Mouse (Mus musculus) left cerebral cortex, postnatal 25 days (tissue): ENCODE results near the gene Mthfr. TPM values are rescaled to one million over a fixed set of nuclear protein-coding genes. Genes with fewer than 3 reads are reported as not detected.

ENCODE experiments used
- DNase-seq, 2 experiments: peaks; one replicate each; pipeline ENCODE4 v3.0.0; 2022; ENCODE audit warnings: low spot score in 2 of 2, mixed read lengths in 1 of 2
- intact Hi-C: fragments of 180-260 bp; cut with DNase I; formaldehyde crosslinking; loops from one replicate; pipeline ENCODE4 v1.15.1; 2025
- total RNA-seq, 2 experiments: library from RNA; stranded (reverse); gene quantifications; 2 replicates each; pipeline ENCODE4 v1.2.3; 2021

Mthfr gene
- total RNA-seq, 2 experiments from 2014 or later = 27.1 to 30.5 TPM

DNA sequence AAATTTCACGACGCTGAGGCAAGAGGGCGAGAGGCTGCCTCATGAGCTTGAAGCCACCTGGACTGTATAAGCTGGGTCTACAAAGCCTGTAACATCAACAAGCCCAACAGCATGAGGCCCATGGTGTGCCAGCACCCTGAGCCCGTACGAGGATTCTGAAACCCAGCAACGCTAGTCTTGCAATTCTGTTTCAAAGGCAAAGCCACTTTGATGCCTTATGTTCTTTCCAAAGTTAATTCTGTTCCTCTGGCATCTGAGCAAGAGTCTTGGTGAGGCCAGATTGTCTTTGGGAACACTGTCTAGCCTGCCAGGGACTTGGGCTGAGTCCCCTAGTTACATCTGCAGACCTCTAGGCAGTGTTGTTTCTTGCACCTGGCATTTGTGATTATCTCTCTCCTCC, 20.1 kb downstream of the Mthfr start:
- intact Hi-C loops = no loop called here

DNA sequence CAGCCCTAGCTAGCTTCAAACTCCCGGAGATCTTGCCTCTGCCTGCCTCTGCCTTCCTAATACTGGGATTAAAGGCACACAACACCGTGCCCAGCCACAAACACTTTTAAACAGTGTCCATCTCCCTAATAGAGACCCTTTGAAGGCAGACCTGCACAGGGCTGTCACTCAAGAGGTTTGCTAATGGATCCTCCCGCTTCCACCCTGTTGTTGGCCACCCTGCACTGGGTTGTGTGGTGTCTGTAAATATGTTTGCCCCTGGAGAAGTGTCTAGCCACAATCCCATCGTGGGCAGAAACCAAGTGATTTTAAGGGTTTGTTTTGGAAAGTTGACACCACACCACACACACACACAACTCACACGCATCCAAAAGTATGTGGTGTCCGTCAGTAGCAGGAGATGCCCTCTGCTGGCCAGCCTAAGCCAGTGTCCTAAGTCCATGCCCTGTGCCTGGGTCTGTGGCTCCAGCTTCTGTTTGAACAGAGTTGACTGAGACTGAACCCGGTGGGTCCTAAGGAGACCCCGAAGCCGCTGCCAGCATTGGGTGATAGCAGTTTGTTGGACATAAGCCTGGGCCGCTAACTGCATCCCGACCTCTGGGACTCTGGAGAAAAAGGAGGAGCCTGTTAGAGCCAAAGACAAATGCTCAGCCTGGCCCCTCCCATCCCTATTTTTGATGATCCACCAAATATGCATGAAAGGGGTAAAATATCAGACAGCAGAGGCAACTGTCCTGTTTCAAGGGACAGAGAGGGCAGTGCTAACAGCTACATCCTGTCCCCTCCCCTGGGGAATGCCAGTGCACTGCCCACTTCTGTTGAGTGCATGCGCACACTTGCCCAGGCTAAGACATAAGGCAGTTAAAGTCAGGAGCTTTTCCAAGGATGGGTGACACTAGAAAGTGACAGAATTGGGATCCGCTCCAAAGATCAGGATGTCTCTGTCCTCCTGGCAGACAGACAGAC, 21.5 kb downstream of the Mthfr start:
- DNase-seq = peak in 1 of 2 experiments; percentile 39
- intact Hi-C loops = no loop called here

More for the DNA sequence above, 20.1 kb downstream of the Mthfr start:
- DNase-seq = peak in 1 of 2 experiments; percentile 53

DNA sequence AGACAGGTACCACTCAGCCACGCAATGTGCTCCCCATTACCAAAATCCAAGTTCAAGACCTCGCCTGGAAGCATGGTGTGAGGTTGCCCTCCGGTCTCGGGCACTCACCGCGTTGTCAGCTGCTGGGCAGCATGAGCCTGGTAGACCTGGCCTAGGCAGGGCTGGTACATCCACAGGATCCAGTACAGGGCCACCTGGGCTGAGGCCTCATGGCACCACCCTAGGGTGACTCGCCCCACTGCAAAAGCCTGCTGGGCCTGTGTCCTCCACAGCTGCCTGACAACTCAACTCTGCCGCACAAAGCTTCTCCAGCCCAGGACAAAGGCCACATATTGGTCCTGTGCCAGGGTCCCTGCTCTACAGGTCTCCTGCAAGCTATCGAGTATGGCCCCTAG, 22.2 kb downstream of the Mthfr start:
- intact Hi-C loops = no loop called here
- DNase-seq = no peak

DNA sequence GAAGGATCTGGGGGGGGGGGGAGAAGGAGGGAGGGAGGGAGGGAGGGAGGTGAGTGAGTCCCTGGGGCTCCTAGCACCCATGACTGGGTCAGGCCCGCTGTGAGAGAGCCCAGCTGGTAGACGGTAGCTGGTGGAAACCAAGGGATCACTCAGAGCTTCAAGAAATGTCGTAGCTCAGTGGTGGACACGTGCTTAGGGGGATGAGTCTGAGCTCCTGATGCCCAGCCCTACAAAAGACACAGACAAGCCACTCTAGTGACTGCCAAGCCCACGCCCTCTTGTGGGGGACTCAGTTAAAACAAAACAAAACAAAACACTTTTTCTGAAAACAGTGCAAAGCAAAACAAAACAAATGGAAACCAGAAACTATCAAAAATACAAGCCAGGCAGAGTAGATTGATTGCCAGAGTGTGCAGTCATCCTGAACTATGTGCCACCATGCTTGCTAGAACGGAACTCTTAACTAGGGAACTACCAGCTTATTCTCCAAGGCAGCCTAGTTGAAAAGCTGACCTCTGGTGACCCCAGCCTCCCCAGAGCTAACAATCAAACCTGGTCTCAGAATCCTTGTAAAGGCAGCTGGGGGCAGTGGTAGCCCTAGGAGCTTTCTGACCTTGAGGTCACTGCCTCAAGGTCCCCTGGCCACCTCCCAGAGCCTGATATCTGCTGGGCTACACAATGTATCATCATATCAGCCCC, 27.0 kb downstream of the Mthfr start:
- DNase-seq = no peak
- intact Hi-C loops = no loop called here

DNA sequence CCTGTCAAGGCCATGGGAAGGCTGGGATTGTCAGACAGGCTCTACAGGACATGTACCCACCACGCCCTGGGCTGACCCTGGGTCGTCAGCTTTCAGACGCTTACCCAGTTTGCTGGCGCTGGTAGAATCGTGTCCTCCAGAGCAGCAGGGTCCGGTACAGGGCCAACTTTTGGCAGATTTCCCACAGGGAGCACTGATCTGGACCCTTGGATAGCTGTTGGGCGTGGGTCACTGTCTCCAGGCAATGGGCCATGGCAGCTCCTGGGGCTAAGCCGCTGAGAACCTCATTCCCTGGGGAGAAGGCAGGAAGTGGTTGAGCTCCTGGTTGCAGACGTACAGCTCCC, 27.5 kb downstream of the Mthfr start:
- DNase-seq = no peak
- intact Hi-C loops = no loop called here

DNA sequence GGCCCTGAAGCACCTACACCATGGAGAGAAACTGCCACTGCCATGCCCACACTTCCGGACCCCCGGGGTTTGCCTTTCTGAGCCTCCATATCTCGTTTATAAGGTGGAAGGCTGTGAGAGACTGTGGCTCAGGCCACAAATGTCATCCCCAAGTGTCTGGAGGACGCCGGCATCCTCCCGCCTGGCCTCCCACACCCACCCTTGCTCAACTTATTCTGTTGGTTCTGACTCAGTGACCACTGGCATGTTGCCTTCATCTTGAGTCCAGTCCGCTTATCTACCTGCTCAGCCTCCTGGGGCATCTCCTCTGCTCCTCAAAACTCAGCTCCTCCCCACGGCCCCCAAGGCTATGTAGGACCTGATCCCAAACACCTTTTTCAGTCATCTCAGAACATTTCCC, 28.5 kb downstream of the Mthfr start:
- no peak for DNase-seq
- intact Hi-C loops = no loop called here

DNA sequence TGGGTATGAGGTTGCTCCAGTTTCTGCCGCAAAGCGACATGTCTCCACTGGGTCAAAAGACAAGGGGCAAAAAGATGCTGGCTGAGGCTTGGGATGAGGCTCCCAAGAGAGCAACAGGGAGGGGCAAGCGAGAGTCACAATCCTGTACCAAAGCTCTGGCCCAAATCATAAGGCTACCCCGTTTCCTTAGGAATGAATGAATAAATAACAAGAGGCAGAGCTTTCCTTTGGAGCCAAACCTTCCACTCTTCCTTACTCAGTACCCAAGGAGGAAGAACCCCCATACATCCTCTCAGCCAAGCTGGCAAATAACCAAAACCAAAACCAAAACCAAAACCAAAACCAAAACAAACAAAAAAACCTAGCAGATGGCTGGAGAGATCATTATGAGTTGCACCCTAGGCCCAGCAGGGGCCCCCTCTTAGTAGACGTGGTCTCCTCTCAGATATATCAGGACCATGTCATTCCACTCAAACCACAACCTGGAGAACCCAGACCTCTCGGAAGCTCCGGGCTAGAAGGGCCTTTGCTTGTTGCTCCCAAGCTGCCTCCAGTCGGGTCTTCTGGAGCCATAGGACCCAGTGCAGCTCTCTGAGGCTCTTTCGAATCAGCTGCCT, 30.8 kb downstream of the Mthfr start:
- no peak for DNase-seq
- intact Hi-C loops = no loop called here

DNA sequence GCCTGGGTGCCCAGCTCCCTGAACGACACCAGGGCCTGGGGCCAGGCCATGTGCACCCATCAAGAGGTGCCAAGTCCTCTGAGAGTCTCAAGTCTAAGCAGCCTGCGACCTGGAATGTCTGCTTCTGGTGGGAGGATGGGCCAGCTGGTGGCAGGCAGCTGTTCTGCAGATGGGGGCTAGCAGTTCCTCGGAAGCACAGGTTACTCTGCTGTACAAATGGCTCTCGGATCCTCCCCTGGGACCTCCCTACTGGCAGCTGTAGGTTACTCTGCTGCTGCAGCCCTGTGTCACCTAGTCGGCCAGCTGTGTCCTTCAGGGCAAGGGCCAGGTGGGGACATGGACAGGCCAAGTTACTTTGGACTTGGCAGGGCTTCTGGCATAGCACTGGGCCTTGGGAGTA, 32.6 kb downstream of the Mthfr start:
- DNase-seq = no peak
- intact Hi-C loops = no loop called here

DNA sequence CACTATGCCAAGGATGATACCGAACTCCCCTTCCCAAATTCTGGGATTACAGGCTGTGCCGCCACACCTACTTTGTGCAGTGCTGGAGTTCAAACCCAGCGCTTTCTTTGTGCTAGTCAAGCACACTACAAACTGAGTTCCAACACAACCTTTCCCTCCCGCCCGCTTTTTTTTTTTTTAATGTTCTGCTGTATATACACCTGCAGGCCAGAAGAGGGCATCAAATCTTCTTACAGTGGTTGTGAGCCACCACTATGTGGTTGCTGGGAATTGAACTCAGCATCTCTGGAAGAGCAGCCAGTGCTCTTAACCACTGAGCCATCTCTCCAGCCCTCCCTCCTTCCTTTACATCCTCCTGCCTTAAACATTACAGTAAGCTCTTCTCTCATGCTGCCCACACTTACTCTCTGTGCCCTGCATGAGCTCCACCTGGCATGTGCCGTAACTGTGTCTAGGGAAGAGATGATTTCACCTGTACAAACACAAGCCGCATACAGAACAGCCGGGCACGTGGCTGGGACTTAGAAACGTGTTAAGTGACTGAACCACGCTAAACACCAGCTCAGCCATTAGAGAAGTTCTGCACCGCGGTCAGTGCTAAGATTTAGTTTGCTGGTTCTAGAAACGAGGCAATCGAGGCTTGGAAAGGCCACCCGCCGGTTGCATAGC, 35.8 kb downstream of the Mthfr start:
- DNase-seq = no peak
- intact Hi-C loops = no loop called here

DNA sequence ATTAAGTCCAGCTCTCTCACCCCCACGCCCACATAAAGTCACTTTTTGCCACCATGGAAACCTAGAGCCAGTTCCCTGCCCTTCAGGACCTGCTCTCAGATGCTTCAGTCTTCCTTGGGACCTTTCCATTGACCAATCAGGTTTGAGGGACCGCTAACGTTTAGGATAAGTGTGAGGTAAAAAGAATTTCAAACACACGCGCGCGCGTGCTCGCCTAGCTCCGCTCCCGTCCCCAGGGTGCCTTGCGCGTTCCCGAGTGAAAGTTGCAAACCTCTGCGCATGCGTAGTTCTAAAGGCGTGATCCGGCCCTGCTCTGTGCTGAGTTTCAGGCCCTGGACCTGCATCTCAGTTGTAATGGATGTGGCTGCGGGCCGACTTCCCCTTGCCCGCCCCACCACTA, 36.4 kb downstream of the Mthfr start:
- intact Hi-C loops = no loop called here
- DNase-seq = peak; percentile 57 to 68

DNA sequence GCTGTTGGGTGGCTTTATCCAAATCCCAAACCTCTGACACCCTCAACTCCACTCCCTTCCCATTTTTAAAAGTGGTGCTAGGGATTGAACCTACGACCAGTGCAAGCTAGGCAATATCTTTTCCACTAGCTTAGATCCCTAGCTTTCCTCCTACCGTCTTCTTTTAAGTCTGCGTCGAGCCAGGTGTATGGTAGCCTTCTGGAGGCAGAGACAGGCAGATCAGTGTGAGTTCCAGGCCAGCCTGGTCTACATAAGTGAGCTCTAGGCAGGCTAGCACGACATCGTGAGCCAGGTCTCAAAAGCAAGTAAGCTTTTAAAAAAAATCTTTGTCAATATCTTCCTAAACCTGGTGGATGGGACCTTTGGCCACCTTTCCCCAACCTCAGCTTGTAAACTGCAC, 37.0 kb downstream of the Mthfr start:
- intact Hi-C loops = no loop called here
- no peak for DNase-seq

DNA sequence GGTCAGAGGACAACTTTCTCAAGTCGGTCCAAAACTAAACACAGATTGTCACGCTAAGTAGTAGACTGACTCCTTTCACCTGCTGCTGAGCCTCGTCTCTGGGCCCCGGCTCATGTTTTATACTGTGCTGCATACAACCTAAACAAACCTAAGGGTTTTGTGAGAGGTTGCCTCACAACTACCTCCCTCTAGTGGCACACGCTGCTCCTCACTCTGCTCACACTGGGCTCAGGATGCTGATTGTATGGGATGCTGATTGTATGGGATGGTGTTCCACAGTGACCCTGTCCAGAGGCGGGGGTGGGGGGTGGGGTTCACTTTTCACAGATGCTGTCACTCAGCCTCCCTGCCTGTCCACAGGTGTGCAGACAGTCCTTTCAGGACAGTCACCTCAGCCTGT, 40.3 kb downstream of the Mthfr start:
- intact Hi-C loops = no loop called here
- DNase-seq = no peak

DNA sequence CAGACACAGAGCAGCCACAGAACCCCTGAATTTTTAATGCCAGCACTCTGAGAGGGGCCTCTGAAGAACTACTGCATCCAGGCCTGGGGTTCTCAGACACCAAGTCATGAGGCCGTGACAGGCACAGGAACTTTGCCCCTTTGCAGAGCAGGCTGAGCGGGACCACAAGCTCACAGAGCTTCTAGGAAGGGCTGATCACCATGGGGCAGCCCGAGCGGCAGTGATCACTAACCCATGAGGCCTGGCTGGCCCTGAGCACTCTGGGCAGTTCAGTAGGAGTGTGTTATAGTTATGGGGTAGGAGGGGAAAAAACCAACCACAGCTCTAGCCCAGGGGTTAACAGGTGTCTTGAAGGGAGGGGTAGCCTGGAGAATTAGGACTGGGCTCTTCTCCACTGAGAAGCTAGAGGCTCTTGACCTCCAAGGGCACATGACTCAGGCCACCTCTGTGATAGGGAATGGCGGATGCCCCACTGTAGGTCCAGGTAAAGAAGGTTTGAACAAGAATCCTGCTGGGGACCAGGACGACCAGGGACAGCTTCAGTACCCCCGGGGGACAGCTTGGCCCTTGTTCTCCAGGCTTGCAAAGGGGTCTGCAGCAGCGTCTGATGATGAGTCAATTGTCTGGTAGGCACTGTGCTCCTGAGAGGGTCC, 41.2 kb downstream of the Mthfr start:
- intact Hi-C loops = no loop called here
- no peak for DNase-seq

DNA sequence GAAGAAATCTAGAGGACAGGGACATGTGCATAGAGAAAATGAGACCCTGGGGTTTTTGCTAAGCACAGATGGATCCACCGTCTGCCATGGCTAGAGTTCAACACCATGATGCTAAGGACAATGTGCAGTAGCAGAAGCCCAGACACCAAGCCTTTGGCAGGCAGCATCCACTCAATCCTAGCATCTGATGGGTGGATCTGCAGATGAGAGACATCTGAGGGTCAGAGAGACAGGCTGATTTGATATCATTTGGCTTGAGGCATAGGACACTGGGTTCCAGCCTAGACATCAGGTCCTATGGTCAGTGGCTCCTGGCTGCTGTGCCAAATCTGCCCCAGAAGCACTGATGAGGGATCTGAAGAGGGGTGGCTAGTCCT, 41.7 kb downstream of the Mthfr start:
- intact Hi-C loops = no loop called here
- DNase-seq = no peak

DNA sequence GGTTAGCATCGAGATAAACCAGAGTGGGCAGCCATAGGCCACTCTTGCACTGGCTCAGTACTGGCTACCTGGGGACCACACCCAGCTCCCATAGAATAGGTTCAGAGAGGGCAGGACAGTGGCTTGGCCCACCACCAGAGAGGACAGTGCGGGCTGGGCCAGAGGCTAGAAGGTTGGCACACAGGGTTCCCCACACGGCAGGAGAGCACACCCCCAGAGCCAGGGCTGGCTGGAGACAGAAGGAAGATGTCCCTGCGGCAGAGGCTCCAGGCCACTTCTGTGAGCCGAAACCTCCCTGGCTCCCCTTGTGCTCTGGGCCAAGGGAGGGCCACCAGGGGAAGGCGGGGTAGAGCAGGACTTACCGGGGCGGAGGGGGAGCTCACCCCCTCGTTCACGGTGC, 42.3 kb downstream of the Mthfr start:
- intact Hi-C loops = no loop called here
- no peak for DNase-seq

DNA sequence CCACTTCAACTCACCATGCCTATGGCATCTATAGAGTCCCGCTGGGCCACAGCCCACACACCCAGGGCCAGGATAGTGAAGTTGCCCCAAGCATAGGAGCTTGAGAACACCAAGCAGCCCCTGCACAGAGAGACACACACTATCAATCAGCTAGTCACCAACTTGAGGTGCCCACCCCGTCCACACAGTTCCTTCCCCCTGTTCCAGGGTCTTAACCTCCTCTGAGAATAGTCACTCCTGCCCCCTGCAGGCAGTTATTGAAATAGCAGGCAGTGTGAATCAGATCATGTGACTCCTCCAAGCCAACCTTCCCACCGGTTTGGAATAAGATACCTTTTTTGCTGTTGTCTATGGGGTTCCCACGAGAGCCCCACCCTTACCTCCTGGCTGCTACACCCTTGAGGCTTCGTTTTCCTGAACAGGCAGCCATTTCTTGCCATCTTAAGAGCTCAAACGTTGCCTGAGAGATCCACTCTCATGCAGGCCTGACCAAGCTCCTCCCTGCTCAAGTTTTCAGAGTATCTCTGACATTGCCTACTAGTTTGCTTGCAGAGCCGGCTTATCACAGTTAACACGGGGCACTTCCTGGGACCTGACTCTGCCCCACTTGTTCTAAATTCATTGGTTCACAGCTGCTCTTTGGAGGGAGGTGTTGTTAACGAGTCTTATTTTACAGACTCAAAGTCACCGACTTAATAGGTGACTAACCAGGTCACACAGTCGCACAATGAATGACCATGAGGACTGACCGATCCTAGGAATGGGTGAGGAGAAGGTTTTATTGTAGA, 43.6 kb downstream of the Mthfr start:
- intact Hi-C loops = no loop called here
- DNase-seq = peak in 1 of 2 experiments; percentile 42

DNA sequence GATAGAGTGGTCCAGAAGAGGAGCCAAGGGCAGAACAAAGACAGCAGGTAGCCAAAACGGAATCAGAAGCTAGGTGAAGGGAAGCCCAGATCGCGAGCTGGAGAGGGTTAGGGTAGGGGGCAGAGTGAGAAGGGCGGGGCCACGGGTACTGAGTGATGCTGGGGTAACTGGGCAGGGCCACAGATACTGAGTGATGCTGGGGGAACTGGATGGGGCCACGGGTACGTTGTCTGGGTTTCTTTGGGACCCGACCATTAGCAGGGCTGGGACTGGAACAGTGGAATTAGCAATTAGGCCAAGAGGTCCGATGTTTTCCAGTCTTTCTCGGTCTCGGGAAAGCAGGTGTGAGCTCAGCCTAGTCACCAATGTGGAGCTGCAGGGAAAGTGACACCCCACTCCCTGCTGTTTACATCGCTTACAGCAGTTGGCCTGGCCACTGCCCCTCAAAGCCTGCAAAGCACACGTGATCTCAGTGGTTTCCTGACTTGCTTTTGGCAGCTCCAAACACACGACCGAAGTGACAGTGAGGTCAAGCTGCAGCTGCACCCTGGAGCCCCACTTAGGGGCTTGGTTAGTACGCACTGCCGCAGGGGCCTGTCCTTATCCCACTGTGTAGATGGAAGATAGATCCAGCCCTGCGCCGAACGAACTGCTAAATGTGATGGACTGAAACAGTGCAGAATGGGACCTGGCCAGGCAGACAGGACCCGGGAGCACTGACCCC, 44.5 kb downstream of the Mthfr start:
- no peak for DNase-seq
- intact Hi-C loops = no loop called here

DNA sequence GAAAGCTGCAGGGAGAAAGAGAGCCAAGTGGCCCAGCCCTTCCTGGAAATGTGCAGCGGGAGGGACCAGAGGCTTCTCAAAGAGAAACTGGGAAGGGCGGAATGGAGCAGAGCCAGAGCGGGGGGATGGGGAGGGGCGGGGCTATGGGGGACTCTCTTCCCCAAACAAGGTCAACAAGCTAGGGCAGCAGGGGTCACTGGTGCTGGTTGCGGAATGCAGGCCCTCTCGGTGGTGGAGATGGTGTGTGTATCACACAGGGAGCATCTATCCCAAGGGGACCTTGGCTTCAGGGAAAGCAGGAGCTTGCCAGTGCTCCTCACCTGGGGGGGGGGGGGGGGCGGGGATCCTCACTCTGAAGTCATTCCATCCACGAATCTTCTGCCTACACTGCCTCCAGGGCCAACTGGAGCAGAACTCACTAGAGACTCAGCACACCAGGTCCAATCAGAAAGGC, 45.4 kb downstream of the Mthfr start:
- intact Hi-C loops = no loop called here
- DNase-seq = no peak
